Mouse (Mus musculus) liver, adult 2 months (tissue): ENCODE measurements around the gene Pold2. TPM values are rescaled to one million over a fixed set of nuclear protein-coding genes. Genes with fewer than 3 reads are reported as not detected.

Source experiments
- DNase-seq: peaks from one replicate; pipeline ENCODE4 v3.0.0-alpha.2; 2011; ENCODE audit warnings: low read depth, low spot score; ENCODE audit errors: extremely low read depth
- H3K27ac ChIP-seq: fragments of 200-500 bp; replicated peaks from 2 replicates; pipeline ENCODE4 v1.5.1; 2012; ENCODE audit warnings: low read depth, mild to moderate bottlenecking, control low read depth, inconsistent platforms, low read length; ENCODE audit not compliant: insufficient read depth
- H3K27me3 ChIP-seq: fragments of 200-500 bp; 2 replicates; pipeline ENCODE4 v1.6.1; 2012; ENCODE audit warnings: mild to moderate bottlenecking, moderate library complexity, low read length, inconsistent platforms; ENCODE audit not compliant: control insufficient read depth, insufficient read depth
- H3K36me3 ChIP-seq: fragments of 200-500 bp; 2 replicates; pipeline ENCODE4 v1.6.1; 2012; ENCODE audit warnings: low read length, inconsistent platforms; ENCODE audit not compliant: control insufficient read depth, insufficient read depth
- H3K4me1 ChIP-seq: fragments of 200-500 bp; 2 replicates; pipeline ENCODE4 v1.6.1; 2011; ENCODE audit warnings: low read length; ENCODE audit not compliant: control insufficient read depth, insufficient read depth
- H3K4me3 ChIP-seq: fragments of 200-500 bp; 2 replicates; pipeline ENCODE4 v1.5.1; 2011; ENCODE audit warnings: low read depth, mild to moderate bottlenecking, control low read depth, low read length, moderate library complexity; ENCODE audit not compliant: insufficient read depth
- H3K79me2 ChIP-seq: fragments of 200-500 bp; 2 replicates; pipeline ENCODE4 v1.6.1; 2012; ENCODE audit warnings: inconsistent platforms, mild to moderate bottlenecking, low read length, moderate library complexity; ENCODE audit not compliant: control insufficient read depth, insufficient read depth
- H3K9ac ChIP-seq: fragments of 200-500 bp; 2 replicates; pipeline ENCODE4 v1.6.1; 2012; ENCODE audit warnings: low read depth, mild to moderate bottlenecking, control low read depth, inconsistent platforms, low read length
- CTCF ChIP-seq: fragments of 200-500 bp; IDR thresholded peaks from 2 replicates; pipeline ENCODE4 v1.5.1; 2011; ENCODE audit warnings: low read depth, low read length, control low read depth
- POLR2A ChIP-seq: fragments of 200-500 bp; IDR thresholded peaks from 2 replicates; pipeline ENCODE4 v1.6.1; 2011; ENCODE audit warnings: low read length, control low read depth; ENCODE audit not compliant: insufficient read depth; ENCODE audit errors: extremely low read depth
- WGBS: fragments of 180-500 bp; shearing (Covaris S2); methylation state at CpG from one replicate; pipeline ENCODE4 v1.1.7; 2018; 5-methylcytosine and 5-hydroxymethylcytosine counted together
- polyA plus RNA-seq: library from polyadenylated mRNA; depleted of rRNA; stranded (reverse); fragments of >200 nt; gene quantifications from 2 replicates; pipeline ENCODE4 v1.2.3, GENCODE M21; 2012
- total RNA-seq: library from RNA; depleted of rRNA; stranded (reverse); fragments of >200 nt; gene quantifications from 2 replicates; pipeline ENCODE4 v1.2.3, GENCODE M21; 2014

The Pold2 gene
- total and polyA plus RNA-seq, 2 experiments, result 10.7 to 81.1 TPM

- no peaks in the 10 kb centered on the region for H3K27me3 ChIP-seq
- 25% methylated on average over 2 of the region's 2 CpGs for WGBS
- DNase-seq, result peak; percentile 85
- TF ChIP-seq CTCF (no peak), POLR2A (no peak)
- H3K4me1 ChIP-seq, result peaks cover 33% of the 10 kb centered on the region
- H3K27ac ChIP-seq, result peak overlapping the region; percentile 68
- no peak overlapping the region for H3K4me3 ChIP-seq
- 0 out of 2 replicates have a peak, but pooled peaks cover 2% of the 10 kb centered on the region for H3K36me3 ChIP-seq
- H3K9ac ChIP-seq, result no peak overlapping the region
- peaks cover 24% of the 10 kb centered on the region; the same call in 1 of the 2 replicates for H3K79me2 ChIP-seq
These were observed 40.0 kb upstream of the Pold2 start for GRCm38 (mm10) chr11:5918111-5918510.

GRCm38 (mm10) chr11:5916178-5916548 is 38.1 kb upstream of the Pold2 start:
- Histone ChIP-seq H3K27ac (peak overlapping the region; percentile 79), H3K4me3 (peak overlapping the region; percentile 34), H3K27me3 (no peaks in the 10 kb centered on the region), H3K36me3 (peaks cover 6% of the 10 kb centered on the region; the same call in 1 of the 2 replicates), H3K79me2 (peaks cover 24% of the 10 kb centered on the region; the same call in 1 of the 2 replicates), H3K4me1 (peaks cover 42% of the 10 kb centered on the region), H3K9ac (peak overlapping the region; percentile 59)
- 22% methylated on average over 8 of the region's 8 CpGs for WGBS
- TF ChIP-seq POLR2A (no peak), CTCF (no peak)
- DNase-seq, result peak; percentile 75

- Histone ChIP-seq H3K27me3 (no peaks in the 10 kb centered on the region), H3K9ac (peak overlapping the region; percentile 59), H3K27ac (peak overlapping the region; percentile 97), H3K36me3 (peaks cover 9% of the 10 kb centered on the region; the same call in 1 of the 2 replicates), H3K4me1 (peaks cover 45% of the 10 kb centered on the region), H3K79me2 (peaks cover 24% of the 10 kb centered on the region; the same call in 1 of the 2 replicates), H3K4me3 (peak overlapping the region; percentile 42)
- TF ChIP-seq POLR2A, result no peak
- WGBS, result 14% methylated on average over 5 of the region's 5 CpGs
- peak; percentile 100 for DNase-seq
These were observed 37.5 kb upstream of the Pold2 start for GRCm38 (mm10) chr11:5915429-5916177.

- DNase-seq, result peak; percentile 98
- peak overlapping the region; percentile 58 for H3K4me3 ChIP-seq
- H3K36me3 ChIP-seq, result peaks cover 11% of the 10 kb centered on the region; the same call in 1 of the 2 replicates
- H3K27ac ChIP-seq, result peak overlapping the region; percentile 97
- H3K9ac ChIP-seq, result peak overlapping the region; percentile 81
- TF ChIP-seq CTCF (no peak), POLR2A (peak; percentile 93)
- 14% methylated on average over 5 of the region's 5 CpGs for WGBS
- H3K79me2 ChIP-seq, result peaks cover 24% of the 10 kb centered on the region; the same call in 1 of the 2 replicates
- no peaks in the 10 kb centered on the region for H3K27me3 ChIP-seq
- H3K4me1 ChIP-seq, result peaks cover 42% of the 10 kb centered on the region
These were observed 36.8 kb upstream of the Pold2 start for GRCm38 (mm10) chr11:5914940-5915339.

- peak; percentile 35 for DNase-seq
- no peak for TF ChIP-seq CTCF
- no peak for TF ChIP-seq POLR2A
- H3K9ac ChIP-seq, result peak overlapping the region; percentile 81
- H3K27ac ChIP-seq, result peak overlapping the region; percentile 93
- peaks cover 14% of the 10 kb centered on the region; the same call in 1 of the 2 replicates for H3K36me3 ChIP-seq
- peaks cover 42% of the 10 kb centered on the region for H3K4me1 ChIP-seq
- H3K79me2 ChIP-seq, result peaks cover 24% of the 10 kb centered on the region; the same call in 1 of the 2 replicates
- peak overlapping the region; percentile 58 for H3K4me3 ChIP-seq
- 51% methylated on average over 4 of the region's 4 CpGs for WGBS
- H3K27me3 ChIP-seq, result no peaks in the 10 kb centered on the region
These were observed 35.8 kb upstream of the Pold2 start for GRCm38 (mm10) chr11:5913936-5914335.

GRCm38 (mm10) chr11:5913256-5913655 is 35.2 kb upstream of the Pold2 start:
- Histone ChIP-seq H3K27me3 (no peaks in the 10 kb centered on the region), H3K4me3 (peak overlapping the region; percentile 58), H3K9ac (peak overlapping the region; percentile 81), H3K79me2 (peaks cover 20% of the 10 kb centered on the region; the same call in 1 of the 2 replicates), H3K27ac (peak overlapping the region; percentile 93), H3K36me3 (peaks cover 21% of the 10 kb centered on the region; the same call in 1 of the 2 replicates), H3K4me1 (peaks cover 35% of the 10 kb centered on the region)
- WGBS, result 17% methylated on average over 8 of the region's 8 CpGs
- peak; percentile 75 for DNase-seq
- TF ChIP-seq CTCF (no peak), POLR2A (no peak)
